Mouse (Mus musculus) lung, postnatal 0 days (tissue): ENCODE data around the gene Pum2.

Source experiments
- CTCF ChIP-seq: IDR thresholded peaks from 2 replicates; pipeline ENCODE4 v1.5.1; 2016; ENCODE audit warnings: antibody characterized with exemption, mild to moderate bottlenecking
- EP300 ChIP-seq: IDR thresholded peaks from 2 replicates; pipeline ENCODE4 v1.6.1; 2016; ENCODE audit warnings: antibody characterized with exemption, mild to moderate bottlenecking, control low read depth

- peak; percentile 71 for TF ChIP-seq CTCF
- TF ChIP-seq EP300, result no peak
These were observed 97.3 kb downstream of the Pum2 start, which contains the start of gene Sdc1 for GRCm38 (mm10) chr12:8770946-8771843.
